Mouse (Mus musculus) C2C12 (cell line): ENCODE measurements around the gene Lhx9.

ENCODE experiments used
- CEBPB ChIP-seq: IDR thresholded peaks from one replicate; pipeline ENCODE4 v1.6.1; 2011; ENCODE audit warnings: low read depth, mild to moderate bottlenecking, control low read depth, moderate library complexity
- MAX ChIP-seq: IDR thresholded peaks from one replicate; pipeline ENCODE4 v1.6.1; 2011; ENCODE audit warnings: mild to moderate bottlenecking, control low read depth
- MYOD1 ChIP-seq: IDR thresholded peaks from one replicate; pipeline ENCODE4 v1.6.1; 2011; ENCODE audit warnings: low read depth; ENCODE audit not compliant: control insufficient read depth, insufficient read length

DNA sequence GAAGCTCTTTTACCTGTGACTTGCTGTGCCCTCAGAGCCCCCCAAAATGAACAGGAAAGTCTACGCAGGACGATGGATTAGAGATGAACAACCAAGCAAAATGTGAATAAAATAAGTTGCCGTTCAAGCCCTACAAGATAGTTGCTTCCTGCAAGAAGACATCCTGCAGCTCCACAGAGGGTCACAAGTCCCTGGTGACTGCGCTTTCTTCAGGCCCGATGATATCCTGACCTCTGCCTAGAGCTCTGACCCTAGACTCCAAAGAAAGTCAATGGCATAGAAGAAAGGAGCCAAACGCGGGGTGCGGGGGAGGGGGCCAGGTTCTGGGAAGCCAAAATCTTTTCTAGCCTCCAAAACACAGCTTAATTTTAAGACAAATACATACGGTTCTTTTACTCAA lies 1.8 kb downstream of the Lhx9 start:
- TF ChIP-seq CEBPB, result no peak
- no peak for TF ChIP-seq MYOD1
- TF ChIP-seq MAX, result no peak
